Mouse (Mus musculus): ENCODE measurements around the gene Foxp1. TPM values are rescaled to one million over a fixed set of nuclear protein-coding genes. Genes with fewer than 3 reads are reported as not detected.

The Foxp1 gene
- polyA plus RNA-seq, 2 experiments, result 7.9 to 10.6 TPM

- Histone ChIP-seq H3K27me3 (ENCODE audit: control insufficient read depth, insufficient read depth, low read length) (no peaks in the 10 kb centered on the region), H3K9me3 (ENCODE audit: control insufficient read depth, low read length) (no peaks in the 10 kb centered on the region), H3K4me3 (ENCODE audit: insufficient read depth in 1 of 2, low read depth in 2 of 2, low read length in 2 of 2) (no peak overlapping the region), H3K4me1 (replicated peaks; ENCODE audit: control insufficient read depth in 2 of 2, insufficient read depth in 2 of 2, low read length in 1 of 2) (0 out of 4 replicates have a peak, but pooled peaks cover 0 to 4% of the 10 kb centered on the region in 2 experiments), H3K36me3 (replicated peaks; ENCODE audit: control insufficient read depth, insufficient read depth, low read depth) (no peaks in the 10 kb centered on the region), H3K4me2 (ENCODE audit: low read depth) (no peak overlapping the region), H3K27ac (no peak overlapping the region), H3K9ac (replicated peaks) (no peak overlapping the region)
- no peak for TF ChIP-seq EP300 (IDR thresholded peaks at IDR 0.05; ENCODE audit: low read depth)
- TF ChIP-seq CTCF (IDR thresholded peaks at IDR 0.05; ENCODE audit: low read depth), result no peak
- DNase-seq (ENCODE audit: low read depth in 3 of 3, low spot score in 3 of 3) (no peak), ATAC-seq (ENCODE audit: insufficient read depth) (no peak)
- WGBS (ENCODE audit: insufficient replicate concordance), result 52% methylated on average over 5 of the region's 5 CpGs
These were observed 441.3 kb downstream of the Foxp1 start for GRCm38 (mm10) chr6:99081259-99081658.

- H3K4me1 ChIP-seq (replicated peaks; ENCODE audit: control insufficient read depth in 2 of 2, insufficient read depth in 2 of 2, low read length in 1 of 2), result 0 out of 4 replicates have a peak, but pooled peaks cover 0 to 4% of the 10 kb centered on the region in 2 experiments
- H3K27me3 ChIP-seq (ENCODE audit: control insufficient read depth, insufficient read depth, low read length), result no peaks in the 10 kb centered on the region
- 72% methylated on average over 10 of the region's 10 CpGs for WGBS (ENCODE audit: insufficient replicate concordance)
- TF ChIP-seq CTCF (IDR thresholded peaks at IDR 0.05; ENCODE audit: low read depth) (no peak), EP300 (IDR thresholded peaks at IDR 0.05; ENCODE audit: low read depth) (no peak)
- H3K9ac ChIP-seq (replicated peaks), result no peak overlapping the region
- DNase-seq (ENCODE audit: low read depth in 3 of 3, low spot score in 3 of 3) (no peak), ATAC-seq (ENCODE audit: insufficient read depth) (no peak)
- H3K36me3 ChIP-seq (replicated peaks; ENCODE audit: control insufficient read depth, insufficient read depth, low read depth), result peaks cover 10% of the 10 kb centered on the region
- no peaks in the 10 kb centered on the region for H3K9me3 ChIP-seq (ENCODE audit: control insufficient read depth, low read length)
- no peak overlapping the region for H3K27ac ChIP-seq
- no peak overlapping the region for H3K4me3 ChIP-seq (ENCODE audit: insufficient read depth in 1 of 2, low read depth in 2 of 2, low read length in 2 of 2)
- H3K4me2 ChIP-seq (ENCODE audit: low read depth), result no peak overlapping the region
These were observed 443.3 kb downstream of the Foxp1 start for GRCm38 (mm10) chr6:99079041-99079835.

- 59% methylated on average over 4 of the region's 4 CpGs for WGBS (ENCODE audit: insufficient replicate concordance)
- Histone ChIP-seq H3K27me3 (ENCODE audit: control insufficient read depth, insufficient read depth, low read length) (no peaks in the 10 kb centered on the region), H3K4me1 (replicated peaks; ENCODE audit: control insufficient read depth in 2 of 2, insufficient read depth in 2 of 2, low read length in 1 of 2) (0 out of 4 replicates have a peak, but pooled peaks cover 0 to 4% of the 10 kb centered on the region in 2 experiments), H3K9ac (replicated peaks) (no peak overlapping the region), H3K9me3 (ENCODE audit: control insufficient read depth, low read length) (no peaks in the 10 kb centered on the region), H3K36me3 (replicated peaks; ENCODE audit: control insufficient read depth, insufficient read depth, low read depth) (peaks cover 10% of the 10 kb centered on the region), H3K4me2 (ENCODE audit: low read depth) (no peak overlapping the region), H3K4me3 (ENCODE audit: insufficient read depth in 1 of 2, low read depth in 2 of 2, low read length in 2 of 2) (no peak overlapping the region), H3K27ac (no peak overlapping the region)
- ATAC-seq (ENCODE audit: insufficient read depth) (no peak), DNase-seq (ENCODE audit: low read depth in 3 of 3, low spot score in 3 of 3) (no peak)
- TF ChIP-seq EP300 (IDR thresholded peaks at IDR 0.05; ENCODE audit: low read depth), result no peak
- TF ChIP-seq CTCF (IDR thresholded peaks at IDR 0.05; ENCODE audit: low read depth), result no peak
These were observed 444.4 kb downstream of the Foxp1 start for GRCm38 (mm10) chr6:99078089-99078488.

- 79% methylated on average over 9 of the region's 9 CpGs for WGBS (ENCODE audit: insufficient replicate concordance)
- Histone ChIP-seq H3K27ac (no peak overlapping the region), H3K4me1 (replicated peaks; ENCODE audit: control insufficient read depth in 2 of 2, insufficient read depth in 2 of 2, low read length in 1 of 2) (no peaks in the 10 kb centered on the region), H3K4me2 (ENCODE audit: low read depth) (no peak overlapping the region), H3K27me3 (ENCODE audit: control insufficient read depth, insufficient read depth, low read length) (no peaks in the 10 kb centered on the region), H3K4me3 (ENCODE audit: insufficient read depth in 1 of 2, low read depth in 2 of 2, low read length in 2 of 2) (no peak overlapping the region), H3K9me3 (ENCODE audit: control insufficient read depth, low read length) (no peaks in the 10 kb centered on the region), H3K36me3 (replicated peaks; ENCODE audit: control insufficient read depth, insufficient read depth, low read depth) (peaks cover 10% of the 10 kb centered on the region), H3K9ac (replicated peaks) (no peak overlapping the region)
- TF ChIP-seq EP300 (IDR thresholded peaks at IDR 0.05; ENCODE audit: low read depth) (no peak), CTCF (IDR thresholded peaks at IDR 0.05; ENCODE audit: low read depth) (no peak)
- DNase-seq (ENCODE audit: low read depth in 3 of 3, low spot score in 3 of 3) (no peak), ATAC-seq (ENCODE audit: insufficient read depth) (no peak)
These were observed 448.9 kb downstream of the Foxp1 start for GRCm38 (mm10) chr6:99073303-99074271.
